Mouse (Mus musculus): Measurements from ENCODE around the gene Tut1.

GRCm38 (mm10) chr19:8930771-8931170 is 22.9 kb upstream of the Tut1 start:
- TF ChIP-seq CEBPB (IDR thresholded peaks at IDR 0.05; ENCODE audit: low read depth) (no peak), CTCF (IDR thresholded peaks at IDR 0.05; ENCODE audit: control insufficient read depth, insufficient read depth, insufficient read length) (no peak), FOSL1 (IDR thresholded peaks at IDR 0.05; ENCODE audit: insufficient read depth, low read length, poor library complexity, severe bottlenecking) (no peak), MAX (IDR thresholded peaks at IDR 0.05) (no peak), MYOD1 (IDR thresholded peaks at IDR 0.05; ENCODE audit: control insufficient read depth, insufficient read length, low read depth) (no peak)
